Mouse (Mus musculus) monocyte, adult 5-6 weeks (primary cell): ENCODE data around the gene Rab20. TPM values are rescaled to one million over a fixed set of nuclear protein-coding genes. Genes with fewer than 3 reads are reported as not detected.
"Not testable (repeated sequence)": the region's sequence is repeated elsewhere in the genome, so short reads cannot be mapped to it uniquely, and the experiment has no call there.

Experiments used
- ATAC-seq: fragments of 153-309, 156-312 bp; replicated peaks from 2 replicates; pipeline ENCODE4 v1.8.0; 2017; ENCODE audit warnings: mild to moderate bottlenecking; ENCODE audit not compliant: low TSS enrichment, insufficient number of reproducible peaks, severe bottlenecking, poor library complexity, low FRiP score
- total RNA-seq: library from RNA; stranded (forward); fragments of 200-1000, 200-491, 200-594 nt; gene quantifications from 3 replicates; pipeline ENCODE4 v1.2.3, GENCODE M21; 2017

Gene Rab20
- total RNA-seq: 11.7 to 33.0 TPM (median 18.9 TPM) in 3 replicates

- ATAC-seq: peak; percentile 61
Observed at GRCm38 (mm10) chr8:11477811-11478761, at the start of gene Rab20. Gene Rab20 (minus strand): TSS chr8:11478710.

GRCm38 (mm10) chr8:11523331-11523730 is 44.8 kb upstream of the Rab20 start:
- ATAC-seq: no peak

GRCm38 (mm10) chr8:11518676-11519075 is 40.2 kb upstream of the Rab20 start:
- no peak for ATAC-seq

- no peak for ATAC-seq
Observed at GRCm38 (mm10) chr8:11518056-11518396, 39.5 kb upstream of the Rab20 start.

- no peak for ATAC-seq
Observed at GRCm38 (mm10) chr8:11517366-11518055, 39.0 kb upstream of the Rab20 start.

GRCm38 (mm10) chr8:11516292-11516691 is 37.8 kb upstream of the Rab20 start:
- no peak for ATAC-seq

GRCm38 (mm10) chr8:11513247-11513646 is 34.7 kb upstream of the Rab20 start:
- no peak for ATAC-seq

- ATAC-seq: no peak
Observed at GRCm38 (mm10) chr8:11512711-11513110, 34.2 kb upstream of the Rab20 start.

GRCm38 (mm10) chr8:11510971-11511370 is 32.5 kb upstream of the Rab20 start:
- ATAC-seq: no peak

GRCm38 (mm10) chr8:11508880-11509279 is 30.4 kb upstream of the Rab20 start:
- ATAC-seq: no peak

- ATAC-seq: no peak
Observed at GRCm38 (mm10) chr8:11506802-11507201, 28.3 kb upstream of the Rab20 start.

- no peak for ATAC-seq
Observed at GRCm38 (mm10) chr8:11506074-11506473, 27.6 kb upstream of the Rab20 start.

GRCm38 (mm10) chr8:11503476-11504232 is 25.1 kb upstream of the Rab20 start:
- no peak for ATAC-seq

GRCm38 (mm10) chr8:11498786-11499485 is 20.4 kb upstream of the Rab20 start:
- no peak for ATAC-seq

- no peak for ATAC-seq
Observed at GRCm38 (mm10) chr8:11498281-11498680, 19.8 kb upstream of the Rab20 start.

GRCm38 (mm10) chr8:11497017-11497990 is 18.8 kb upstream of the Rab20 start, which contains the start of gene Naxd:
Gene Naxd (plus strand): TSS chr8:11497506.
- peak; percentile 96 for ATAC-seq

- ATAC-seq: not testable (repeated sequence)
Observed at GRCm38 (mm10) chr8:11492340-11492739, 13.8 kb upstream of the Rab20 start.
